Mouse (Mus musculus): ENCODE data around the gene Klk5.

Klk5 gene

GRCm38 (mm10) chr7:43841701-43842100 is at the start of gene Klk5:
Gene Klk5, plus strand, starts transcription at chr7:43841971.
- DNase-seq, result no peak

DNA sequence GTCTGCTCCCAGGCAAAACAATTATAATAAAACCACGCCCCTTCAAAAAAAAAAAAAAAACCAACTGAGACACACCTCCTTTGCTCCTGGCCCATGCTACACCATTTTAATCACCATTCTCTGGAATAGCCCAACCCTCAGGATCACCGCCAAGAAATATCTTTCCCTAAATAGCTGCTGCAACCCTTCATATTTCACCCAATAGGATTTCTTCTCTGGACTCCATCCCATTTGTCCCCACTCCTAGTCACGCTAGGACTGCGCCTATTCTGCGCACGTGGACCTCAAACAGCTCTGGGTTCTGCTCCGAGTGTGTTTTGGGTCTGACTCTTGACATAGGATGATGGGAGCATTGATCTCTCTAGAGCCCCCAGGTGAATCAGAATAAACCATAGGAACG is 45.4 kb upstream of the Klk5 start:
- no peak for DNase-seq

- DNase-seq, result peak; percentile 33 to 52
Measured at GRCm38 (mm10) chr7:43797333-43797769, 44.4 kb upstream of the Klk5 start, which contains the start of gene Klk8. Gene Klk8, plus strand, starts transcription at chr7:43797577.

DNA sequence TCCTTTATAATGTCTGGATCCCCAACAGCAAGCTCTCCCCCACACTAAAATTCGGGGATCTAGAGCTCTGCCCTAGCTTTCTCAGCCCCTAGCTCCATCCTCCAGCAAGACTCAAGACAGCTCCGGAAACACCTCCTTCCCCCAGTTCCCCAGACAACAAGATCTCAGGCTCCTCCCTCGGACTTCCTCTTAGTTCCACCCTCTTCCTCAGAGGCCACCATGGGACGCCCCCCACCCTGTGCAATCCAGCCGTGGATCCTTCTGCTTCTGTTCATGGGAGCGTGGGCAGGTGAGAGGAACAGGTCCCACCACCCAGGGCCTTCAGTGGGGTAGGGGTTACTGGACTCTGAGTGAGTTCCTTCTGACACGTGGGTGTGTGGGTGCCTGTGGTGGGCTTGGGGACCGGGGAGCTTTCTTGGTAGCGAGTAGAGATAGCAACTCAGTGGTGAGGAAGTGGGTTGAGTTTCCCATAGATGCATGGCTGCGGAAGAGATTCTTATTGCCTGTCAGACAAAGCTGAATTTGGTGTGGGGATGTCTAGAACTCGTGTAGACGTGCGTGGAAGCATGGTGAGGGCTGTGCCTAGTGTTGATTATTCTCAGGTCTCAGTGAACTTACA is 43.8 kb upstream of the Klk5 start:
- peak in 1 of 2 experiments; percentile 6 for DNase-seq

GRCm38 (mm10) chr7:43799876-43800275 is 41.9 kb upstream of the Klk5 start:
- no peak for DNase-seq

- no peak for DNase-seq
Measured at GRCm38 (mm10) chr7:43810994-43811393, 30.8 kb upstream of the Klk5 start, which contains the start of gene Klk7. Gene Klk7, plus strand, starts transcription at chr7:43811294.

DNA sequence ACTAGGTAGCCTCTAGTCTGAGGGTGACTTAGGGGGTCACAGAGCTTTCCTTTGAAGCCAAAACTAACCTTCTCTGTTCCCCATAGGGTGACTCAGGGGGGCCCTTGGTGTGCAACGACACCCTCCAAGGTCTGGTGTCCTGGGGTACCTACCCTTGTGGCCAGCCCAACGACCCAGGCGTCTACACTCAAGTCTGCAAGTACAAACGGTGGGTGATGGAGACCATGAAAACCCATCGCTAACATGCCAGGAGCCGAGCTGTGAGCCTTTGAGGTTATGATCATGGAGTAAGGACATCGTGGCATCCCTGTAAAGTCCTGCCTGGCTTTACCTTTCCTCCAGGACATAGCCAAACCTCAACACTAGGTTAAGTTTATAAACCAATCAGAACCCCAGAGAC is 26.6 kb upstream of the Klk5 start:
- no peak for DNase-seq

DNA sequence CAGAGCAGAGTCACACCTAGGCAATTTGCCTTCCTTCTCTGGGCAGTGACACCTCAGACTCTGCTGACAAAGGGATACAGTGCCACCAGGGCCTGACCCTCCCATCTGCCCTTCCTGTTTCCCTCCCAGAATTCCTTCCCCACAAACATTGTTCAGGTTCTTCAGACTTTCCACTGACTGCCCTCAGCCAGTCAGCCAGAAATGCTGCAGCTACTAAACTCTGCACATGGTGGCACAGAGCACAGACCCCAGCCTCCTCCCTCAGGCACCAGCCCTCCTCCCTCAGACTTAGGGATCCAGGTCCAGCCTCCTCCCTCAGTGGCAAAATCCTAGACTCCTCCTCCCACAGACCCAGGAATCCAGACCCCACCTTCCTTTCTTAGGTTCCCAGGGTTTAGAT is 25.0 kb upstream of the Klk5 start:
- DNase-seq, result no peak

DNA sequence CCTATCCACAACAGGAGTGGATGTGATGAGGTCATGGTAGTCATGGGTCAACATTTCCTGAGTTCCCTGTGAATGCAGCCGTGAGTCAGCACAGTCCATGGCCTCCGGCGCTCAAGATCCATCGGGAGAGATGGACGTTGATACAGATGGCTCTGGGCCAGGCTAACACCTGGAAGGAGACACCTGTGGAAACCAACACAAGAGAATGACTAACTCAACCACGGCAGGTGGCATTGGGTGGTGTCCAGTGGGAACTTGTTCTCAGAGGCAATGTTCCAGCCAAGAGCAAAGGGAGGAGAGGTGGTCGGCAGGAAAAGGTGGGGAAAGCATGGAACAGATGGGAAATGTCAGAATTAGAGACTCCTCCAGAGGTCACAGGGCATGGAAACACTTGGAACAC is 20.2 kb upstream of the Klk5 start:
- DNase-seq, result no peak

DNA sequence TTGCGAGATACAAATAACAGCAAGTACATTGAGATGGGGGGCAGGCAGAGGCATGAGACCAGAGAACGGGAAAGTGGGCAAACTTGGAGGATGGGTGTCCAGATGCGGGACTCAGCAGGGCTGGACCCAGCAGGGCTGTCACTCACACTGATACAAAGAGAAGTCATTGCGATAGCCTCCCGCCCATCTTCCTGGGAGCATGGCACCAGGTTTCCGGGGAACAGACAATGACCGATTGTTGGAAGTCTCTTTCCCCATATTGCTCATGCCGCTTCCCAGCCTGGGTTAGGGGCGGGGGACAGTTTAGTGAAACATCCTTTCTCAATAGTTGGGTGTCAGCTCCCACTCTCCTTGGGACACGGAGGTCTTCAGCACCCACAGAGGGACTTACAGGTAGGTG is 17.6 kb upstream of the Klk5 start, which contains the start of gene Klk6:
Klk6 (plus strand) TSS at position 301 of the 400 bp plus-strand sequence.
- no peak for DNase-seq

GRCm38 (mm10) chr7:43826056-43826455 is 15.7 kb upstream of the Klk5 start:
- DNase-seq, result no peak

DNA sequence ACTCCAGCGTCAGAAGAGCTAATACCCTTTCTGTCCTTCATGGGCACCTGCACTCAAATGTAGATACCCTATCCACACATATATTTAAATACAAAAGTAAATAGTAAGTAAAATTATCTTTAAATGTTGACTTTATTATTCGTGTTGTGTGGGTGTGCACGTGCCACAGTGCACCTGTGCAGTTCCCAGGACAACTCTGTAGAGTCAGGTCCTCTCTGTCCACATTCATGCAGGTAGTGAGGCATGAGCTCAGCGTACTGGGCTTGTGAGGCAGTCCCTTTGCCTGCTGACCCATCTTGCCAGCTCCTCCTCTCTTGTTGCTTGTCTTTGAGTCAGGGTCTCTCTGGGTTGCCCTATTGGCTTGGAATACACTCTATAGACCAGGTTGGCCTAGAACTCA is 14.1 kb upstream of the Klk5 start:
- no peak for DNase-seq

DNA sequence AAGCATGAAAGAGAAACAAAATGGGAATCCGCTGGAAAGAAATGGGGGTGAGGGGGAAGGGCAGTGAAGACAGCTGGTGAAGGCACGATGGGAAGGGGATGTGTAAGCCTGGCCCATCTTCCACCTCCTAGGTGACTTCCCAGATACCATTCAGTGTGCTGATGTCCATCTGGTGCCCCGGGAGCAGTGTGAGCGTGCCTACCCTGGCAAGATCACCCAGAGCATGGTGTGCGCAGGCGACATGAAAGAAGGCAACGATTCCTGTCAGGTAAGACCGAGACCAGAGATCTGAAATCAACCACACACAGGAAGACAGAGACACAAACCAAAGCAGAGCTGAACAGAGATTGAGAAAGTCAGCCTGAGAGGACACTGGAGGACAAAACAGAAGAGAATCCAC is 12.8 kb upstream of the Klk5 start:
- no peak for DNase-seq

DNA sequence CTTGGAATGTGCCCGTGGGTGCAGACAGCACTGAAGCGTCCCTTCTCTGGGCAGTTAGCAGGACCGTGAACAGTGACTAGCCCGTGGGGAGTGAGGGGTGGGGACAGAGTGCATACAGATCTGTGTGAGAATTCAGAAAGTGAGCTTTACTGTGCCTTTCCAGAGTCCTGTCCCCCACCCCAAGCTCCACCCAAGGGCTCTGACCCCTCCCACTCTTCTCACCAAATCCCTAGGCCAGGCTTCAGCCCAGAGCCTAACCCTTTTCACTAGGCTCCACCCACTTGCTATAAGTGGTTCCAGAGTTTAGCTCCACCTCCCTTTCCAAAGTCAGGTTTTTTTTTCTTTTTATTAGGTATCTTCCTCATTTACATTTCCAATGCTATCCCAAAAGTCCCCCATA is 2.0 kb downstream of the Klk5 start:
- DNase-seq, result no peak

GRCm38 (mm10) chr7:43851616-43852015 is 9.8 kb downstream of the Klk5 start:
- DNase-seq, result no peak

GRCm38 (mm10) chr7:43854642-43855380 is 13.0 kb downstream of the Klk5 start:
- DNase-seq, result peak in 1 of 2 experiments; percentile 27

GRCm38 (mm10) chr7:43855709-43856108 is 13.9 kb downstream of the Klk5 start:
- DNase-seq, result peak in 1 of 2 experiments; percentile 2

DNA sequence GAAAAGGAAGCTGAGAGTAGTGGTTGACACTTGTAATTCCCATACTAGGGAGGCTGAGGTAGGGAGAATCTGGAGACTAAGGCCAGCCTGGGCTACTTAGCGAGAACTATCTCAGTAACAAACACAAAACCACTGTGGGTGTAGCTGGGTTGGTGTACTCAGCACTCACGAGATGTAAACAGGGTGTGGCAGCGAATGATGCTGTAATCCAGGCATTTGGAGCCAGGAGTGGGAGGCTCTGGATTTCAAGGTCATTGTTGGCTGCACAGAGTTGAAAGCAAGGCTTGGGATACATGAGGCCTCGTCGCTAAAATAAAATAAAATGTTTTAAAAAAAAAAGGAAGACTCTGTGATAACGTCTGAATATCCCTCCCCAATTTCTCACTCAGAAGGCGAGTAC is 14.5 kb downstream of the Klk5 start:
- DNase-seq, result peak in 1 of 2 experiments; percentile 22

DNA sequence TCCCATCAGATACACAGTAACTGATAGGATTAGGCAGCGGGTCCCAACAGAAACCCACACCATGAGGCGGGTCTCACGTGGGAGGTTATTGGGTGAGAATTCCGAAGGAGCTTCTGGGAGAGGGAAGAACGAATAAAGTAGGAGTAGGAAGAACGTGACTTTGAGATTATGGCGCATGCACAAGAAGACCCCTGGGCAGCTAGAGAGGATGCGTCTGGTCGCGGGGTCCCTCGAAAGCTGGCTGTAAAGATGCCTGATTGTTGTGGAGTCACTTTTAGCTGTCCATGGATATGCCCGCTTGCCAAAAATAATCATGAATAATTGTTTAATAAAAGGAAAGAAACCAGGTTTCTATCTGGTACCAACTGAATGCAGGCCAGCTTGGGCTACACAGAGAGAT is 15.7 kb downstream of the Klk5 start:
- no peak for DNase-seq

- DNase-seq, result peak in 1 of 2 experiments; percentile 15
Measured at GRCm38 (mm10) chr7:43860411-43860810, 18.6 kb downstream of the Klk5 start.

DNA sequence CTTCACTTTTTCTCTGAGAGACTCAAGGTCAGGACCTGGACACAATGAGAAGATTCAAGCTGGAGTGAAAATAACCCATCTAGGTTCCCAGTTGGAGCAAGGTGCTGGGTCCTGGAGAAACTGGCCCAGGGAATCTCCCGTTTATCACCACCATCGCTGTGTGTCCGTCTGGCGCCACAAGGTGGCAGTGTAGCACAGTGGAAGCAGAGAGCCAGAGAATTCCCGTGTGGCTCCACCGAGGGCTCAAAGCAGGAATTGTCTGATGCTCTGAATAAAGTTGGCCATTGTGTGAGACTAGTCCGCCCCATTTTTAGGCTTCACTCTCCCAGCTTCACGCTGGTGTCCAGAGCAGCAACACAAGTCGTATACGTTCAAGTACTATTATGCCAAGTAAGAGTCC is 31.5 kb downstream of the Klk5 start:
- peak; percentile 73 to 86 for DNase-seq

GRCm38 (mm10) chr7:43873674-43874073 is 31.9 kb downstream of the Klk5 start:
- DNase-seq, result no peak

- peak in 1 of 2 experiments; percentile 15 for DNase-seq
Measured at GRCm38 (mm10) chr7:43874868-43875375, 33.2 kb downstream of the Klk5 start.

DNA sequence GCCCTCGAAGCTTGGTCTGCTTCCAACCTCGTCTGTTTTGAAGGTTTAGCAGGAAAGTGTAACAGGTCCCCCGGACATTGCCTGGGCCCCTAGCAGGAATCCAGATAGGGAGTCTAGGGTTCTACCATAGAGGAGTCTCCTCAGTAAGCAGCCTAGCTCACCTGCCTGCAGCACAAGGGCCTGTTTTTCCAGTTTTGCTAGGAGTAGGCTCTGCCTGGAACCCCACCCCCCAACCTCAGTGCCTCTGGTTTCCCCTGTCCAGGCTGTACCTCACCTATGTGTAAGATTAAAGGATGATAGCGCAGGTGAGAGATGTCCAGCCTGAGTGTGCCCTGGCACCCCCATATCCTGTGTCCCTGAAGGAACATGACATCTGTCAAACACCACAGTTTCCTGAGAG is 34.7 kb downstream of the Klk5 start:
- DNase-seq, result peak in 1 of 2 experiments; percentile 19
